Mouse (Mus musculus): ENCODE measurements around the gene Vezf1. TPM values are rescaled to one million over a fixed set of nuclear protein-coding genes. Genes with fewer than 3 reads are reported as not detected.

Vezf1 gene
- polyA plus RNA-seq, 1 experiment = 58.4 TPM

DNA sequence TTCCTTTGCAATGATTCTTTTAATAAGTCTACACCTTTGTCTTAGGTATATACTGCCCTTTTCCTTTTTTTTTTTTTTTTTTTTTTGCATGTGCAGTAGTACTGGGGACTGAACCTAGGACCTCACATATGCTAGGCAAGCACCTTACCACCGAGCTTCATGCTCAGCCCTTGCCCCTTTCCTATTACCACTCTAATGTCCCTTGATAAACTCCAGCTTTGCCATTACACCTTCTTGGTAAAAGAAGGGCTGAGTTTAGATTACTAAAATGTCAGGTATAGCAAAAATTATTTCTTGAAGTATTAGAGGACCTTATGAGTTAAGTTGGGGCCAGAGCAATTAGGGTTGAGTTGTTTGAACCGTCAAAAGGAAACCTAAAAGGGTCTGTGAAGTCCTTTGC lies 12.3 kb upstream of the Vezf1 start:
- TF ChIP-seq POLR2A (IDR thresholded peaks at IDR 0.05; ENCODE audit: borderline replicate concordance, extremely low read depth, insufficient read depth, insufficient read length, poor library complexity, severe bottlenecking) (no peak), CTCF (IDR thresholded peaks at IDR 0.05; ENCODE audit: borderline replicate concordance, extremely low read depth, insufficient read depth, insufficient read length) (no peak)
- DNase-seq (ENCODE audit: low read depth) = no peak

DNA sequence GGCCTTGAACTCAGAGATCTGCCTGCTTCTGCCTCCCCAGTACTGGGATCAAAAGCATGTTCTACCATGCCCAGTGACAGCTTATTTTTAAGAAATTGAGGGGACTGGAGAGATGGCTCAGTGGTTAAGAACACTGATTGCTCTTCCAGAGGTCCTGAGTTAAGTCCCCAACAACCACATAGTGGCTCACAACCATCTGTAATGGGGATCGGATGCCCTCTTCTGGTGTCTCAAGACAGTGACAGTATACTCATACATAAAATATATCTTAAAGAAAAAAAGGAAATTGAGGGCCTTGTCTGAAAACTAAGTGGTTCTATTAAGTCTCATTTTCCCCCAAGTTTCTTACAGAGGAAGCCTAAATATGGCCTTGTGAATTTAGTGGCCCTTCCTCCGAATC lies 10.3 kb upstream of the Vezf1 start:
- no peak for DNase-seq (ENCODE audit: low read depth)
- TF ChIP-seq CTCF (IDR thresholded peaks at IDR 0.05; ENCODE audit: borderline replicate concordance, extremely low read depth, insufficient read depth, insufficient read length) (no peak), POLR2A (IDR thresholded peaks at IDR 0.05; ENCODE audit: borderline replicate concordance, extremely low read depth, insufficient read depth, insufficient read length, poor library complexity, severe bottlenecking) (no peak)

DNA sequence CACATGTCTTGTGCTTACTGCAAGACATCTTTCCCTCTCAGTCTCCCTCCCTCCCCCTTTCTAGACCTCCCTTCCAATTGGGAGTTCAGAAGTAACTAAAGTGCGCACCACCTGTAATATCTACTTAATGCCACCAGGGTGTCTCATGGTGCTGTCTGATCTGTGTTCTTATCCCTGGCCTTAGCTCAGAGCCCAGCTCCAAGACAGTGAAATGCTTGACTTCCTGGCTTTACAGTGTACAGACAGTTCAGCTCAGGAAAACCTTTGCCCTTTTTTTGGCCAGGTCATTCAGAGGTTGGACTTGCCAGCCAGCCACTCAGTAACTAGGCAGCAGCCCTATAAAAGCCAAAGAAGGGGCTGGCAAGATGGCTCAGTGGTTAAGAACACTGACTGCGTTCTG lies 8.9 kb upstream of the Vezf1 start:
- TF ChIP-seq POLR2A (IDR thresholded peaks at IDR 0.05; ENCODE audit: borderline replicate concordance, extremely low read depth, insufficient read depth, insufficient read length, poor library complexity, severe bottlenecking) (no peak), CTCF (IDR thresholded peaks at IDR 0.05; ENCODE audit: borderline replicate concordance, extremely low read depth, insufficient read depth, insufficient read length) (peak; percentile 72; the same call in 1 of the 2 replicates)

DNA sequence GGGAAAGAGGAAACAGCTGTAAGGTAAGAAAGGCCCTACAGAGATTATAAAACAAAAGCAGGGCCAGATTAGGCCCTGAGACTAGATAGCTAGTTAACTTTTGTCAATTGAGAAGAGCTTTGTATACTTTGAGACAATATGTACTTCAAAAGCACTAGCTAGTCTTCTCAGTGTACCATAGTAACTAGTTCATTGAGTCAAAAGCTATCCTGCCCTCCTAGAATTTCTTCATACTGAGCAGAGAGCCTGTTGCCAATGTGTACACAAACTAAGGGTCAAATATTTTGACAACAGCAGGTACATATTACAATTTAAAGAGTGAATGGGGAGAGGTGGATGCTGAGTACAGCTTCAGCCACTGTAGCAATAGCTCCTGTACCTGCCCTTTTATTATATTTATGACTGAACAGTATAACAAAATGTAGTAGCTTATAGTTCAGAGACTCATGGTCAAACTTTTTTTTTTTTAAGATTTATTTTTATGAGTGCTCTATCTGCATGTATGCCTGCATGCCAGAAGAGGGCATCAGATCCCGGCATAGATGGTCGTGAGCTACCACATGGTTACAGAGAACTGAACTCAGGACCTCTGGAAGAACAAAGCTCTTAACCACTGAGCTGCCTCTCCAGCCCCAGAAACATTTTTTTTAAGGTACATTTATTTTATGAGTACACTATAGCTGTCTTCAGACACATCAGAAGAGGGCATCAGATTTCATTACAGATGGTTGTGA lies 6.0 kb upstream of the Vezf1 start:
- TF ChIP-seq POLR2A (IDR thresholded peaks at IDR 0.05; ENCODE audit: borderline replicate concordance, extremely low read depth, insufficient read depth, insufficient read length, poor library complexity, severe bottlenecking) (no peak), CTCF (IDR thresholded peaks at IDR 0.05; ENCODE audit: borderline replicate concordance, extremely low read depth, insufficient read depth, insufficient read length) (peak; percentile 16; the same call in 1 of the 2 replicates)
- no peak for DNase-seq (ENCODE audit: low read depth)

More for the DNA sequence above, 8.9 kb upstream of the Vezf1 start:
- DNase-seq (ENCODE audit: low read depth) = peak; percentile 84

DNA sequence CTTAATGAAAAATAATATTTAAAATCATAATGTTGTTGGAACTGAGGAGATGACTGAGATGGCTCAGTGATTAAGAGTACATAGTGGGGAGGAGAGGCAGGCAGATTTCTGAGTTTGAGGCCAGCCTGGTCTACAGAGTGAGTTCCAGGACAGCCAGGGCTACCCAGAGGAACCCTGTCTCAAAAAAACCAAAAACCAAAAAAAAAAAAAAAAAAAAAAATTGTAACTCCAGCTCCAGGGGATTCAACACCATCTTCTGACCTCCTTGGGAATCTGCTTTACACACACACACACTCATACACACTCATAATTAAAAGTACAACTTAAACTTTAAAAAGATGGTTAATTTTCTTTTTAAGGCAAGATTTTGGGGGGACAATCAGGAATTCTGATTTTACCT lies 2.3 kb upstream of the Vezf1 start:
- no peak for TF ChIP-seq CTCF (IDR thresholded peaks at IDR 0.05; ENCODE audit: borderline replicate concordance, extremely low read depth, insufficient read depth, insufficient read length)
- TF ChIP-seq POLR2A (IDR thresholded peaks at IDR 0.05; ENCODE audit: borderline replicate concordance, extremely low read depth, insufficient read depth, insufficient read length, poor library complexity, severe bottlenecking) = no peak
- DNase-seq (ENCODE audit: low read depth) = no peak

DNA sequence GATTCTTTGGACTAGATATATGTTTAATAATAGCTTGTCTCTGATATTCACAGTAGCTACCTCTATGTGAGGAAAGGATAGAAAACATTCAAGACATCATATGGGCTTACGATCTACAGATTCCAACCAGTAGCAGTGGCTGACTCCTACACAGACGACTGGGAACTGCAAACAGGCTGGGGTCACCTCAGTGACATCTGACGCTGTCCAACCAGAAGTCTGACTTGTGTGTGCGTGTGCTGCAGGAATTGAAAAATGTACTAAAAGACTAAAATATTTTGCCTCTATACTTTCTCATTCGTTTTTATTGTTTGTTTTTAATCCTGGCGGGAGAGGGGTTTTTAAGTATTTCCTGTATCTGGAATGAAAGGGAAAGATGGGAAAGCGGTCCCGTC lies 891 bp upstream of the Vezf1 start:
- TF ChIP-seq POLR2A (IDR thresholded peaks at IDR 0.05; ENCODE audit: borderline replicate concordance, extremely low read depth, insufficient read depth, insufficient read length, poor library complexity, severe bottlenecking) (no peak), CTCF (IDR thresholded peaks at IDR 0.05; ENCODE audit: borderline replicate concordance, extremely low read depth, insufficient read depth, insufficient read length) (no peak)
- peak; percentile 61 for DNase-seq (ENCODE audit: low read depth)

DNA sequence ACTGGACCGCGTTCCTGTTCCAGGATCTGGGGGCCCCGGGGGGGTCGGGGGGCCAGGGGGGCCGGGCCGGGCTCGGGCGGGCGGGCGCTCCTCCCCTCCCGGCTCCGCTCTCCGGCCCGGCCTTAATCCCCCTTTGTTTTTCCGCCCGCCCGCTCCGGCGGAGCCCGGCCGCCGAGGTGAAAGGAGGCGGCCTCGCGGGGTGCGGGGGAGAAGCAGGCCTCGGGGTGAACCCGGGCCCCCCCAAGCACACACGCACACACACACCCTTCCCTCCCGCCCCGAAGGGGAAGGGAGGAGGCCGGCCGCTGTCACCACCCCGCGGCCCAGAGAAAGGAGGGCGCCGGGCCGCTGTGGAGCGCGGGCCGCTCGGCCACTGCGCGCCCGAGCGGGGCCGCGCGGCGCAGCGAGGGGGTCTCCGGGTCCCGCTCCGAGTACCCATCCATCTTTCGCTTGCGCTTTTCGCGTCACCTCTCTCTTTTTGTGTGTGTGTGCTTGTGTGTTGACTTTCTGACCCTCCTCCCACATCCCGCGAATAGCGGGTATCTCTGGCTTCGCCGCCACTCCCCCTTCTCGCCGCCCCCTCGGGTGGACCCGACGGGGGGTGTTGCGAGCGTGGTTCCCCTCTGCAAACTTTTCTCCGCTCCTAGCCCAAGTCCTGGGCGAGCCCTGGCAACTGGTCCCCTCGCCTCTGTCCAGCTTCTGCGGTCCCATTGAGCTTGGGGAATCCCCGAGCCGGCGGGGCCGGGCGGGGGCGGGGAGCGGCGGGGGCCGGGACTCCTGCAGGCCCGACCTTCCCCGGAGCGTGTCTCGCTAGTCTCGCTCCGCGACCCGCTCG lies 549 bp downstream of the Vezf1 start:
- no peak for TF ChIP-seq CTCF (IDR thresholded peaks at IDR 0.05; ENCODE audit: borderline replicate concordance, extremely low read depth, insufficient read depth, insufficient read length)
- no peak; the same call in 1 of the 2 replicates for TF ChIP-seq POLR2A (IDR thresholded peaks at IDR 0.05; ENCODE audit: borderline replicate concordance, extremely low read depth, insufficient read depth, insufficient read length, poor library complexity, severe bottlenecking)
- DNase-seq (ENCODE audit: low read depth) = peak; percentile 49

DNA sequence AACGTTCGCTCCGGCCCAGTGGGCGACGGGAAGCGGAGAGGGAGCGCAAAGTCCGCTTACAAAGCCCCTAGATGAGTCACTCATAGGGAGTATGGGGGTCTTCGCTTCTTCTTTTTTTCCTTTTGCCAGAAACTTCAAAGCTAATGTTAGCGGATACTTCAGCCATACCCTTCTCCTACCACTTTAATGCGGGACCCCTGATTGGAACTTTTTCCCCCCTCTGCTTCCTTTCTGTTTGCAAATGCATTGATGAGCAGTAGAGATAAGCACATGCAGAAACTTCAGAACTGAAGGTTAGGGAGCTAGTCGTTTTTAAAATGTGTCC lies 1.1 kb downstream of the Vezf1 start:
- DNase-seq (ENCODE audit: low read depth) = peak; percentile 32
- TF ChIP-seq POLR2A (IDR thresholded peaks at IDR 0.05; ENCODE audit: borderline replicate concordance, extremely low read depth, insufficient read depth, insufficient read length, poor library complexity, severe bottlenecking) (no peak), CTCF (IDR thresholded peaks at IDR 0.05; ENCODE audit: borderline replicate concordance, extremely low read depth, insufficient read depth, insufficient read length) (no peak)

DNA sequence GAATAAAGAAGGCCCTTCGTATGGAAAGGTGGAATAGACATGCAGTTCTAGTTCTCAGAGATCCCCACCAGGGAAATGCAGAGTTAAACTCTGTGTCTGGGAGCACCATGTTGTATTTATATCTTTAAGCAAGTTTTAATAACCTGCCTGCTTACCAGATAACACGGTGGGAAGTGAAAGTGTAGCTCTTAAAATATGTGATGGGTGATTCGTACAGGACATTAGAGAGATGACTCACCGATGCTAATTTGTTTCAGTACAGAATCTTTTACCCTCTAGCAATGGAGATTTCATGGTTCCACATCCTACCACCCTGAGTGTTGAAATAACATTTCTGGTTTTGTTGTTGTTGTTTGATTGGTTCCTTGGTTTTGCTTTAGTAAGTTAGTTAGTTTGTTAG lies 2.3 kb downstream of the Vezf1 start:
- DNase-seq (ENCODE audit: low read depth) = no peak
- no peak for TF ChIP-seq POLR2A (IDR thresholded peaks at IDR 0.05; ENCODE audit: borderline replicate concordance, extremely low read depth, insufficient read depth, insufficient read length, poor library complexity, severe bottlenecking)
- no peak for TF ChIP-seq CTCF (IDR thresholded peaks at IDR 0.05; ENCODE audit: borderline replicate concordance, extremely low read depth, insufficient read depth, insufficient read length)

DNA sequence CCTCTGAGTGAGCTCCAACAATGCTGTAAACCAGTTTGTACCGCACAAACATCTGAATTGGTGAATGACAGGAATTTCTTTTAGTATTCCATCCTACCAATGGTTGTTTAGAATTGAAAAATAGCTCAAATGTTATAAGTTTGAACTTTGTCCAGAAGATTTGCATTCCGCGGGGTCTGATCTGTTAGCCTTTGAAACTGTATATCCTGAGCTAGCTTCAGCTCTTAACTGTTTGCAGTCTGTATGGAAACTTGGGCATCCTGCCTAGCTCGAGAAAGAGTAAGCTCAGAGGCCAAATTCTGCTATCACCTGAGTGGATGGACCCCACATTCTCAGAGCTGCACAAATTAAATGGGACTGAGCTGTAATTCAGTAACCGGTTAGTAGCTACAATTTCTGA lies 3.0 kb downstream of the Vezf1 start:
- TF ChIP-seq POLR2A (IDR thresholded peaks at IDR 0.05; ENCODE audit: borderline replicate concordance, extremely low read depth, insufficient read depth, insufficient read length, poor library complexity, severe bottlenecking) (no peak), CTCF (IDR thresholded peaks at IDR 0.05; ENCODE audit: borderline replicate concordance, extremely low read depth, insufficient read depth, insufficient read length) (no peak)
- DNase-seq (ENCODE audit: low read depth) = no peak

DNA sequence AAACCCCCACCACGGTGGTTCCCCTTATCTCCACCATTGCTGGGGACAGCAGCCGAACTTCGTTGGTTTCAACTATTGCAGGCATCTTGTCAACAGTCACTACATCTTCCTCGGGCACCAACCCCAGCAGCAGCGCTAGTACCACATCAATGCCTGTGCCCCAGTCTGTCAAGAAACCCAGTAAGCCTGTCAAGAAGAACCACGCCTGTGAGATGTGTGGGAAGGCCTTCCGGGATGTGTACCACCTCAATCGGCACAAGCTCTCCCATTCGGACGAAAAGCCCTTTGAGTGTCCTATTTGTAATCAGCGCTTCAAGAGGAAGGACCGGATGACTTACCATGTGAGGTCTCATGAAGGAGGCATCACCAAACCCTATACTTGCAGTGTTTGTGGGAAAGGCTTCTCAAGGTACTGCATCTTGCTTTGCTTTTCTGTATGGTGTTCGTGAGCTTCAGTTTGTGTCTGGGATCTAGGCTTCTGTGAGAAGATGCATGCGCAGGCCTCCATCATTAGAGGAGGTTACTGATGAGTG lies 5.3 kb downstream of the Vezf1 start:
- TF ChIP-seq POLR2A (IDR thresholded peaks at IDR 0.05; ENCODE audit: borderline replicate concordance, extremely low read depth, insufficient read depth, insufficient read length, poor library complexity, severe bottlenecking) (no peak), CTCF (IDR thresholded peaks at IDR 0.05; ENCODE audit: borderline replicate concordance, extremely low read depth, insufficient read depth, insufficient read length) (no peak)
- DNase-seq (ENCODE audit: low read depth) = no peak
